Mouse (Mus musculus) cerebellum, postnatal 14 days (tissue): Measurements from ENCODE around the gene Ruvbl1.

Experiments
- DNase-seq, 2 experiments: peaks; one replicate each; pipeline ENCODE4 v3.0.0; 2021; ENCODE audit warnings: mixed read lengths in 2 of 2

The Ruvbl1 gene

GRCm38 (mm10) chr6:88499481-88500404 is 34.5 kb downstream of the Ruvbl1 start:
- peak; percentile 89 to 94 for DNase-seq

GRCm38 (mm10) chr6:88500405-88500767 is 35.2 kb downstream of the Ruvbl1 start:
- DNase-seq = no peak

DNA sequence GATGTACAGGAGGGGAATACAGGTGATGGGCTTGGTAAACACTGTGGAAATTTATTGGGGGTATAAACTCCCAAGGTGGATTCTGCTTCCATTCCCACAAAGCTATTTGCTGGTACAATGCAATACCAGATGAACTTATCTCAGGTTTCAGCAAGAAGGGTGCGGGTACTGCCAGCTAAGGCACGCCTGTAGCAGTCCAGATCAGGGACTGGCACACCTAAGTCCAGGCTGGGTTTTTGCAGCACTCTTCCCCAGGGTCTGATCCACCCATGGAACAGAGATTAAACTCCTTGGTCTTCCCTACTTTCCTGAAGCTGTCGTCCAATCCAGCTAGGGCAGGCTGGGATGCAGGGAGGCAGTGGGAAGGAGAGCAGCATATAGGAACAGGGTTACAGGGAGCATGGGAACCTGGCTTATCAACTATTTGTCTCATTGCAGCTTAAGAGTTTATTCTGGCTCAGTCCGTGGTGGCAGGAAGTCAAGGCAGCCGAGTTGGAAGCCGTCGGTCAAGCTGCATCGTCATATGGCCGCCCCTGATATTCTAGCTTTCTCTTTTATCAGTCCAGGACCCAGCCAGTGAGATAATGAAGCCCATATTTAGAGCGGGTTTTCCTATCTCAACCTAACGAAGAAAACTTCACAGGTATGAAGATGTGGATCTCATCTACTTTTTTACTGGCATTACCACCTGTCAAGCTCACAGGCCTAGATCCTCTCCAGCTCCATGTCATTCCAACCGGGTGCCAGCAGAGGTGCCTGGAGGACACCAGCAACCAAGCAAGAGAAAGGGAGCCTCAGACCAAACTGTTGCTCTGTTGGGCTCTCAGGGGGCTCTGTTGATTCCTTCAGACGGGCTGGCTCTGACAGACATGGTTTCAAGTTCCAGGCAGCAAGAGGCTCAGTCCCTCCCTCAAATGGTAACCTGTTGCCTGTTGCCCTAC is 37.1 kb downstream of the Ruvbl1 start:
- no peak for DNase-seq

DNA sequence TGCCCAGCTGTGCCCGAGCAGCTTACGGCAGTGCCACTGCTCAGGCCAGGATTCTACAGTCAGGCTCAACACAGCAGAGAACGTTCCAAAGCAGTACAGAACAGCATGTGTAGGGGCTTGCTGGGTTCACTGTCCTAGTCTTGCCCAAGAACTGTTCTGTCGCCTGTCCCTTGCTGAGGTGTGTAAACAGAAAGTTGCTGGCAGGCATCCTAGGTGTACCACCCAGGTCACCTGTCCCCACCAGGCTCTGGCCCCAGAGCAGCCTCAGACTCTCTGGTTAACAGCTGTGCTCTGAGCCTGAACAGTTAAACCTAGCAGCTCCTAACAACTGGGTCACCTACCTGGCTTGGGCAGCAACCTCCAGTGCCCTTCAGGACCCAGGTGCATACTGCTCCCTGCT is 37.8 kb downstream of the Ruvbl1 start:
- no peak for DNase-seq

DNA sequence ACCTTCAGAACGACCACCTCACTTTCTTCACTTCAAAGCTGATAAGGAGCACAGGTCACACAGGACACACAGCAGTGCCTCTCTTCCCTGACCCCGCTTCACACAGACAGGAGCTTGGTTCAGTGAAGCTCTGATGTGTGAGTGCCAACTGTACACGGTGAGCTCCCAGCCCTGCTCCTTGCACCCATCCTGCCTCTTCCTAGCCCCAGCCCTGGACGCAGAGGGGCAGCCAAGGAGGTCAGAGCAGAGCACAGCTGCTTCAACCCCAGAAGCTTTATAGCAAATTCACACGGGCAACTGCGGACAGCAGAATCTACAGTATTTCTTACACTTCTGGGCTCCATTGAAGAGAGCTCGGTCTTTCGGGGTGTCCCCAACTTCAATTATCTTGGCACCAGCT is 48.8 kb downstream of the Ruvbl1 start:
- DNase-seq = no peak

- DNase-seq = no peak
Measured at GRCm38 (mm10) chr6:88514546-88514945, 49.3 kb downstream of the Ruvbl1 start.

DNA sequence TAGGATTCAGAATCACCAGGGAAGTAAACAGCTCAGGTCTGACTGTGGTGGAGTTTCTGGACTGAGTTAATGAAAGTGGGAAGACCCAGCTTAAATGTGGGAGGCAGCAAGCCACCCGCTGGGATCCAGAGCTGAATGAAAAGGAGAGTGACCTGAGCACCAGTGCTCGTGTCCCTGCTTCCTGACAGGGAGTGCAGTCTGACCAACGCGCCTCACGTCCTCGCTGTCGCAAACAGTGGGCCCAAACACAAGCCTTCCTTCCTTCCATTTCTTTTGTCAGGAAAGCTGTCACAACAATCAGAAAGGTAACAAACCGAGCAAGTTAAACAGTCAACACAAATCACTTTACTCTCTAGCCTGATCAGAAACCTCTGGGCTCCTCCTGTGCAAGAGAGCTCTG is 50.8 kb downstream of the Ruvbl1 start:
- no peak for DNase-seq

GRCm38 (mm10) chr6:88516667-88517066 is 51.5 kb downstream of the Ruvbl1 start:
- DNase-seq = no peak

DNA sequence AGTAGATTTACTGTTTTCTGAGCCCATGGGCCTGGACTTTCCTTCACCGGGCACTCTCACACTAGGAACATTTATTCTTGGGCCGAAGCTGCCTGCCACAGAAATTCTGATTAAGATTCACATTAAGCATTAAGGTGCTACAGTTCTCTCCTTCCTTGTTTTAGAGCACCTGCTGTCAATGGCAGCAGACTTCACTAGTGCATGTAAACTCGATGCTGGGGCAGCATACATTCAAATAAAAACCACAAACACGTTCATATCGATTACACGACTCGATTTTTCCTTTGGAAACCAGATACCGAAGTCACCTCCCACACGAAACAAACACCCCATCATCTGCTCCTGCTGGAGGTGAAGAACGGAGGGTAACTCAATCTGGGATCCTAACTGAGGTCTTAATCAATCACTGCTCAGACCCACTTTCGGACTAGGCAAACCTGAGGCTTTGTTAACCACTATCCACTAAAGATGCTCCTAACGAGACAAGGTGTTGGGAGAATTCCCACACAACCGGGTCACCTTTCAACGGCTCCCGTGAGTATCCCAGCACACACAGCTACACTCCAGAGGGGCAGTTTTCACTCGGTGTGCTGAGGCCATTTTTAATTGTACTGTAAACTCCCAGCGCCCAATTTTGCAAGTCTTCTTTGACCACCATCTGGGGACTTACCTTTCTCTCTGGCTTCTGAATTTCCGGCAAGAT is 52.6 kb downstream of the Ruvbl1 start:
- no peak for DNase-seq

- peak; percentile 95 to 96 for DNase-seq
Measured at GRCm38 (mm10) chr6:88518404-88519263, 53.4 kb downstream of the Ruvbl1 start, which contains the start of gene Sec61a1. Gene Sec61a1 (minus strand): TSS chr6:88518905.

DNA sequence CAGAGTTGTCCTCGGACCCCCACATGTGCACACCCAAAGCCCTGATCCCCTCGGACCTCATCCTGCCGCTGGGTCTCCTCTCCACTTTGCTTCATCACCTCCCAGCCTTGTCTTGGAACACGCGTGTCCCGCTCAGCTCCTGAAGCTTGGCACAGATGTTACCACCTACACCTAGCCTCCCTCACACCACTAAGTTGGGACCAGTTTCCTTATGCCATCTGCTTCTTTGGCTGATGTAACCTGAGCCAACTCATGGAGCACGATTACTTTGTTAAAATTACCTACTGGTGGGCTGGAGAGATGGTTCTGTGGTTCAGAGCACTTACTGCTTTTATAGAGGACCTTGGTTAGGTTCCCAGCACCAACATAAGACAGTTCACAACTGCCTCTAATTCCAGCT is 56.6 kb downstream of the Ruvbl1 start:
- DNase-seq = no peak

DNA sequence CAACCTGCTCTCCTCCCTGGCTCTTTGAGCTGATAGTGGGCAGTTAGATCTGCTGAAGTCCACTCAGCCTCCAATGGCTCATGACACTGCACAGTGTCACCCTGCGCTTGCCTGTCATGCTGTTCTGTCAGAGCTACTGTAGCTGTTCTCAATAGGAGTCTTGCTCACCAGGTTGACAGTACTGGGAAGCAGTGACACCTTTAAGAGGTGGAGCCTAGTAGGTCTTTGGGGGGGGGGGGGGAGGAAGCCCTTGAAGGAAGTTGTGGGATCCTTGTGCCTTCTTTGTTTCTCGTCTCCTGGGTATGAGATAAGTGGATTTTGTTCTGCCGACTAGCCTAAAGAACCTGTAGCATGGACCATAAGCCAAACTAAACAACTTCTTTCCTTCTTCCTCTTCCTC is 57.4 kb downstream of the Ruvbl1 start:
- DNase-seq = no peak

DNA sequence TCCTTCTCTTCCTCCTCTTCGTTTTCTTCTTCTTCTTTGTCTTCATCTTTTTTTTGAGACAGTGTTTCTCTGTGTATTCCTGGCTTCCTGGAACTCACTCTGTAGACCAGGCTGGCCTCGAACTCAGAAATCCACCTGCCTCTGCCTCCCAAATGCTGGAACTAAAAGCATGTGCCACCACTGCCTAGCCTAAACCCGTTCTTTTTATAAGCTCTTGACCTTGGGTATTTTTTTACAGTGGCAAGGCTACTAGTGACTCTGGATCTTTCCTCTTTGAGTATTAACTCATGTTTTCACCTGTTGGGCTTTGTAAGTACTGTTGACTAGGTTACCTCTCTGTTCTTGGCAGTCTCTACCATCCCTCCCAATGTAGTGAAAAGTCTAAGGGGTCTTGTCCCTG is 57.8 kb downstream of the Ruvbl1 start:
- DNase-seq = no peak

DNA sequence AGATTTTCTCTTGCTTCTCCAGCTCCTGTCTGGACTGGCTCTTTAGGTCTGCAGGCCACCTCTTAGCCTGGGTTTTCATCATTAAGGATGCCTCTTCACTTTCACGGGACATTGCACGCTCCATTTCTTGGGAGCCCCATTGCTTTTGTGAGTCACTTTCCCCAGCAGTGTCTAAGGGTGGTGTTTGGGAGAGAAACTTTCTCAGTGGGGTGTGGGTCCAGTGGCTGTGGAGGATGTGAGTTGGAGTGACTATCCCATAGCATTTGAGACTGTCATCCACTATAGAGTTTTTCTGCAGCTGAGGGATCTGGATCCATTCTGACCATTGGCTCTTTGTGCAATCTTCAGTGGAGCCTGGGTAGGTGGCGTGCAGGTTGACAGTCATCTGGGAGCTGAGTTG is 58.2 kb downstream of the Ruvbl1 start:
- DNase-seq = no peak

DNA sequence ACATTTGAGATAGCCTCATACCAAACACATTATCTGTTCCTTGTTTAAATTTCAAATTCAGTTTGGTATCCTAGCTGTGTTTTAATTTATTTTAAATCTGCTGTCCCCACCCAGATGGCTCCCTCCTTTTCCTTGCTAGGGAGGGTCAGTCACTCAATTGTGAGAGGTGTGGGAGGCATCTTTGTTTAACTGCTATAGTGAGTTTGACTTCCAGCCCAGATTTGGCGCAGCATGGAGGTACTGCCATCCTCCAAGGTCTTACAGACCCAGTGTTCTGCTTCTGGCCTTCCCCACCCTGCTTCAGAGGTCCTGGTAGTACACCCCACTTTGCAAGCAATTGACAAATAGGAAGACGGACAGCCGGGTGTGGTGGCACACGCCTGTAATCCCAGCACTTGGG is 58.8 kb downstream of the Ruvbl1 start:
- no peak for DNase-seq

DNA sequence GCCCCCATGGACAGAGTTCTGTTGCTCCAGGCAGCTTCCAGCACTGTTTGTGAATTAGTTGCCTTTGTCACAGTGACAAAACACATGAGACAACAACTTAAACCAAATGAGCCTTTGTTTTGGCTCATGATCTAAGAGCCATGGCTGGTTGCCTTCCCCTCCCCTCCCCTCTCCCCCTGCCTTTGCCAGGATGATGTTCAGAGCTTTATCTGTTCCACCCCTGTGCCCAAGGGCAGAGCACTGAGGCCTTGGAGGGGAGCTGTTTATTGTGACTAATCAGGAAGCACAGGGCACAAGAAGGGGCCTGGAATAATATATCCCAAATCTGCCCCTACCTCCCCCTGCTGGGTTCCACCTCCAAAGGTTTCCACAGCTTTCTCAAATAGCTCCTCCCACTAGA is 65.1 kb downstream of the Ruvbl1 start:
- no peak for DNase-seq

- DNase-seq = peak; percentile 52 to 57
Measured at GRCm38 (mm10) chr6:88540093-88540755, 75.0 kb downstream of the Ruvbl1 start.

- DNase-seq = no peak
Measured at GRCm38 (mm10) chr6:88544241-88544640, 79.0 kb downstream of the Ruvbl1 start.

GRCm38 (mm10) chr6:88544644-88545396 is 79.6 kb downstream of the Ruvbl1 start:
- DNase-seq = peak in 1 of 2 experiments; percentile 33

GRCm38 (mm10) chr6:88545397-88545790 is 80.2 kb downstream of the Ruvbl1 start:
- no peak for DNase-seq
